Mouse (Mus musculus) ES-E14 (cell line): Measurements from ENCODE around the gene Cdkn2c.

Experiments
- CHD2 ChIP-seq: IDR thresholded peaks from 2 replicates; pipeline ENCODE4 v1.6.1; 2014; ENCODE audit warnings: mild to moderate bottlenecking, low read depth, low read length, inconsistent platforms
- HCFC1 ChIP-seq: IDR thresholded peaks from 2 replicates; pipeline ENCODE4 v1.6.1; 2012; ENCODE audit warnings: low read length, inconsistent platforms, borderline replicate concordance; ENCODE audit not compliant: insufficient read depth
- MAFK ChIP-seq: IDR thresholded peaks from 2 replicates; pipeline ENCODE4 v1.6.1; 2014; ENCODE audit warnings: mild to moderate bottlenecking, low read depth, low read length, inconsistent platforms; ENCODE audit not compliant: insufficient read depth
- ZC3H11A ChIP-seq: IDR thresholded peaks from 2 replicates; pipeline ENCODE4 v1.6.1; 2012; ENCODE audit warnings: low read depth, mild to moderate bottlenecking, inconsistent platforms, low read length, borderline replicate concordance
- ZNF384 ChIP-seq: IDR thresholded peaks from 2 replicates; pipeline ENCODE4 v1.6.1; 2012; ENCODE audit warnings: low read depth, low read length, inconsistent platforms

DNA sequence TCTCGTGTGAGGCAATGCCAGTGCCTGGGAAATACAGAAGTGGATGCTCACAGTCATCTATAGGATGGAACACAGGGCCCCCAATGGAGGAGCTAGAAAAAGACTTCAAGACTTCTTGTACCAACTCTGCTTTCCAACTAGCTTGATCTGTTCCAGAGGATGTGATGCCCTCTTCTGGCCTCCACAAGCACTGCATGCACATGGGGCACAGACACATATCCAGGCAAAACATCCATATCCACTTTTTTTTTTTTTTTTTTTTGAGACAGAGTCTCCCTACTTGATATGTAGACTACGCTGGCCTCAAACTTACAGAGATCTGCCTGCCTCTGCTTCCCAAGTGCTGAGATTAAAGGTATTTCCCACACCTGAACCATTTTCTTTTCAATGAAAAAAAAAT, 32.0 kb downstream of the Cdkn2c start:
- no peak for TF ChIP-seq HCFC1
- TF ChIP-seq CHD2 = no peak
- peak; percentile 81 for TF ChIP-seq ZC3H11A
- no peak for TF ChIP-seq MAFK
- peak; percentile 94 for TF ChIP-seq ZNF384
